Comparison of ENCODE assay signal across 8 mouse cellular contexts in genomic region chr17:22165304-22165703, GRCm38 (mm10). TPM values are rescaled to one million over a fixed set of nuclear protein-coding genes. Genes with fewer than 3 reads are reported as not detected.
DNase-seq lines count a peak whose midpoint lies in the region; ATAC-seq and TF ChIP-seq lines count a peak whose summit lies in the region.
"Not testable (repeated sequence)": the region's sequence is repeated elsewhere in the genome, so short reads cannot be mapped to it uniquely, and the experiment has no call there.

No protein-coding gene starts in this region.

- peak overlapping the region; percentile 75 for H3K9ac ChIP-seq in heart, embryonic 14.5 days (ENCODE audit: low read length)
- H3K9ac ChIP-seq in intestine, embryonic 16.5 days (ENCODE audit: low read depth, low read length): peak overlapping the region; percentile 76
- peak overlapping the region; percentile 27; the same call in 1 of the 2 replicates for H3K9ac ChIP-seq in liver, adult 2 months (ENCODE audit: low read depth, low read length)
- peak overlapping the region; percentile 48 for H3K9ac ChIP-seq in neural tube, embryonic 15.5 days (replicated peaks)

- peak overlapping the region; percentile 61 for H3K4me2 ChIP-seq in heart, embryonic 14.5 days (ENCODE audit: low read length)
- peak overlapping the region; percentile 52 for H3K4me2 ChIP-seq in intestine, embryonic 16.5 days (ENCODE audit: low read depth, low read length)
- peak overlapping the region; percentile 59 for H3K4me2 ChIP-seq in neural tube, embryonic 15.5 days

- not testable (repeated sequence) for H3K9me3 ChIP-seq in forebrain, embryonic 10.5 days; heart, embryonic 14.5 days (ENCODE audit: control insufficient read depth, low read length); intestine, embryonic 16.5 days (ENCODE audit: control insufficient read depth, low read length); megakaryocyte, embryonic 14.5 days; neural tube, embryonic 15.5 days (replicated peaks)

- peak overlapping the region; percentile 61 for H3K4me3 ChIP-seq in forebrain, embryonic 10.5 days
- peak overlapping the region; percentile 58 to 78 for H3K4me3 ChIP-seq in heart, embryonic 14.5 days (ENCODE audit: control insufficient read depth in 1 of 2, insufficient read depth in 1 of 2, low read depth in 1 of 2, low read length in 2 of 2)
- H3K4me3 ChIP-seq in intestine, embryonic 16.5 days (ENCODE audit: low read length): peak overlapping the region; percentile 66
- peak overlapping the region; percentile 57 for H3K4me3 ChIP-seq in liver, adult 2 months (ENCODE audit: insufficient read depth, low read depth, low read length)
- peak overlapping the region; percentile 90 for H3K4me3 ChIP-seq in megakaryocyte, embryonic 14.5 days (replicated peaks)
- peak overlapping the region; percentile 50 for H3K4me3 ChIP-seq in neural tube, embryonic 15.5 days (replicated peaks)

- TF ChIP-seq POLR2A in liver, adult 2 months (IDR thresholded peaks at IDR 0.05; ENCODE audit: extremely low read depth, insufficient read depth, low read length): not testable (repeated sequence)

- peak overlapping the region; percentile 81 for H3K27ac ChIP-seq in forebrain, embryonic 10.5 days
- peak overlapping the region; percentile 72 to 81 for H3K27ac ChIP-seq in heart, embryonic 14.5 days (replicated peaks in 1 of 2; ENCODE audit: control insufficient read depth in 1 of 2, insufficient read depth in 1 of 2, low read depth in 2 of 2, low read length in 2 of 2)
- H3K27ac ChIP-seq in intestine, embryonic 16.5 days (ENCODE audit: low read length): peak overlapping the region; percentile 85; the same call in 1 of the 2 replicates
- H3K27ac ChIP-seq in liver, adult 2 months (replicated peaks; ENCODE audit: insufficient read depth, low read depth, low read length): not testable (repeated sequence)
- peak overlapping the region; percentile 39; the same call in 1 of the 2 replicates for H3K27ac ChIP-seq in neural tube, embryonic 15.5 days (replicated peaks)

- H3K36me3 ChIP-seq in forebrain, embryonic 10.5 days (replicated peaks); heart, embryonic 14.5 days (ENCODE audit: control insufficient read depth, insufficient read depth, low read length); intestine, embryonic 16.5 days (ENCODE audit: control insufficient read depth, insufficient read depth, low read length); liver, adult 2 months (ENCODE audit: control insufficient read depth, insufficient read depth, low read length); megakaryocyte, embryonic 14.5 days (replicated peaks; ENCODE audit: low read length); neural tube, embryonic 15.5 days: not testable (repeated sequence)

- not testable (repeated sequence) for TF ChIP-seq CTCF in liver, adult 2 months (IDR thresholded peaks at IDR 0.05; ENCODE audit: low read depth, low read length)

- ATAC-seq in heart, embryonic 14.5 days (ENCODE audit: insufficient number of reproducible peaks, insufficient read depth, low FRiP score, low read depth): not testable (repeated sequence)
- peak; percentile 76 for ATAC-seq in intestine, embryonic 16.5 days
- ATAC-seq in neural tube, embryonic 15.5 days (ENCODE audit: low FRiP score): peak; percentile 69; the same call in 1 of the 2 replicates

- not testable (repeated sequence) for H3K4me1 ChIP-seq in forebrain, embryonic 10.5 days; heart, embryonic 14.5 days (ENCODE audit: control insufficient read depth in 2 of 2, insufficient read depth in 2 of 2, low read length in 2 of 2); intestine, embryonic 16.5 days (ENCODE audit: control insufficient read depth, insufficient read depth, low read length); liver, adult 2 months (ENCODE audit: control insufficient read depth, insufficient read depth, low read length); megakaryocyte, embryonic 14.5 days; neural tube, embryonic 15.5 days

- peak; percentile 3 for DNase-seq in A20 (ENCODE audit: low read depth, low spot score)
- peak; percentile 2 for DNase-seq in cerebellum, adult 11-12 months
- not testable (repeated sequence) for DNase-seq in forebrain, embryonic 10.5 days (ENCODE audit: extremely low spot score, low spot score); liver, adult 2 months (ENCODE audit: extremely low read depth, low read depth, low spot score)

- WGBS in forebrain, embryonic 10.5 days: 9% methylated on average over 3 of the region's 3 CpGs
- 5% methylated on average over 3 of the region's 3 CpGs for WGBS in heart, embryonic 14.5 days
- 10% methylated on average over 3 of the region's 3 CpGs for WGBS in intestine, embryonic 16.5 days
- 16% methylated on average over 3 of the region's 3 CpGs for WGBS in liver, adult 2 months
- 10% methylated on average over 3 of the region's 3 CpGs for WGBS in neural tube, embryonic 15.5 days

- H3K79me2 ChIP-seq in liver, adult 2 months (ENCODE audit: control insufficient read depth, insufficient read depth, low read length): not testable (repeated sequence)

- H3K27me3 ChIP-seq in forebrain, embryonic 10.5 days (ENCODE audit: poor library complexity, severe bottlenecking); heart, embryonic 14.5 days (ENCODE audit: control insufficient read depth, insufficient read depth, low read length); intestine, embryonic 16.5 days (replicated peaks; ENCODE audit: control insufficient read depth, insufficient read depth, low read length); liver, adult 2 months (ENCODE audit: control insufficient read depth, insufficient read depth, low read length); megakaryocyte, embryonic 14.5 days (replicated peaks); neural tube, embryonic 15.5 days (replicated peaks): not testable (repeated sequence)

RNA-seq across cellular contexts. Expression of gene Zfp947, which starts 0.7 kb away (rescaled TPM):
- polyA plus RNA-seq in forebrain, embryonic 10.5 days (2016; fragmentation: Nextera tagmentation; extraction: Ambion mirVana): 2.2 and 2.3 TPM in 2 replicates
- 2.7 and 3.1 TPM in 2 replicates for polyA plus RNA-seq in heart, embryonic 14.5 days (2014; fragmentation: Nextera tagmentation; extraction: Ambion mirVana)
- 2.5 and 2.9 TPM in 2 replicates for polyA plus RNA-seq in intestine, embryonic 16.5 days (2015; fragmentation: Nextera tagmentation; extraction: Ambion mirVana)
- 1.3 and 1.4 TPM in 2 replicates for total RNA-seq in liver, adult 2 months (2014; rRNA removed)
- polyA plus RNA-seq in liver, adult 2 months (2012; rRNA removed): 0.07 and 0.15 TPM in 2 replicates
- polyA plus RNA-seq in megakaryocyte, embryonic 14.5 days (2012; ENCODE audit: insufficient read depth, low replicate concordance): not detected in 2 replicates
- polyA plus RNA-seq in neural tube, embryonic 15.5 days (2015; fragmentation: Nextera tagmentation; extraction: Ambion mirVana): 1.5 and 1.7 TPM in 2 replicates
